Mouse (Mus musculus) spleen, adult 2 months (tissue): ENCODE results near the gene Gm20388. TPM values are rescaled to one million over a fixed set of nuclear protein-coding genes. Genes with fewer than 3 reads are reported as not detected.

Experiments used
- DNase-seq, 2 experiments: peaks; one replicate each; pipeline versions ENCODE4 v3.0.0 to v3.0.0-alpha.2; 2012 to 2021; ENCODE audit warnings: low spot score in 2 of 2, low read depth in 1 of 2
- H3K27ac ChIP-seq: fragments of 200-500 bp; 2 replicates; pipeline ENCODE4 v1.5.1; 2012; ENCODE audit warnings: low read length, inconsistent platforms; ENCODE audit not compliant: insufficient read depth
- H3K27me3 ChIP-seq: fragments of 200-500 bp; 2 replicates; pipeline ENCODE4 v1.6.1; 2012; ENCODE audit warnings: mild to moderate bottlenecking, moderate library complexity, low read length, inconsistent platforms; ENCODE audit not compliant: control insufficient read depth, insufficient read depth
- H3K36me3 ChIP-seq: fragments of 200-500 bp; 2 replicates; pipeline ENCODE4 v1.6.1; 2012; ENCODE audit warnings: mild to moderate bottlenecking, low read length, inconsistent platforms; ENCODE audit not compliant: control insufficient read depth, insufficient read depth
- H3K4me1 ChIP-seq: fragments of 200-500 bp; 2 replicates; pipeline ENCODE4 v1.6.1; 2011; ENCODE audit warnings: inconsistent platforms; ENCODE audit not compliant: control insufficient read depth, insufficient read depth, insufficient read length
- H3K4me3 ChIP-seq: fragments of 200-500 bp; 2 replicates; pipeline ENCODE4 v1.5.1; 2011; ENCODE audit warnings: mild to moderate bottlenecking, inconsistent platforms; ENCODE audit not compliant: insufficient read depth, insufficient read length; ENCODE audit errors: extremely low read depth
- CTCF ChIP-seq: fragments of 200-500 bp; IDR thresholded peaks from 2 replicates; pipeline ENCODE4 v1.5.1; 2011; ENCODE audit warnings: mild to moderate bottlenecking, inconsistent platforms; ENCODE audit not compliant: insufficient read depth, insufficient read length, insufficient replicate concordance; ENCODE audit errors: extremely low read depth
- POLR2A ChIP-seq: fragments of 200-500 bp; IDR thresholded peaks from 2 replicates; pipeline ENCODE4 v1.6.1; 2011; ENCODE audit warnings: low read depth, low read length, inconsistent platforms
- WGBS: fragments of 180-500 bp; shearing (Covaris S2); methylation state at CpG from one replicate; pipeline ENCODE4 v1.1.7; 2018; 5-methylcytosine and 5-hydroxymethylcytosine counted together
- polyA plus RNA-seq: library from polyadenylated mRNA; depleted of rRNA; stranded (reverse); fragments of >200 nt; gene quantifications from 2 replicates; pipeline ENCODE4 v1.2.3, GENCODE M21; 2012

Gene Gm20388
- polyA plus RNA-seq, 1 experiment, result 26.1 TPM

- DNase-seq, result no peak
- Histone ChIP-seq H3K36me3 (no peaks in the 10 kb centered on the region), H3K27ac (no peak overlapping the region), H3K27me3 (no peaks in the 10 kb centered on the region), H3K4me3 (no peak overlapping the region), H3K4me1 (peaks cover 3% of the 10 kb centered on the region; the same call in 1 of the 2 replicates)
- no peak for TF ChIP-seq POLR2A
- WGBS, result 65% methylated on average over 13 of the region's 13 CpGs
Measured at GRCm38 (mm10) chr8:123754538-123755431, 3844.1 kb downstream of the Gm20388 start.

DNA sequence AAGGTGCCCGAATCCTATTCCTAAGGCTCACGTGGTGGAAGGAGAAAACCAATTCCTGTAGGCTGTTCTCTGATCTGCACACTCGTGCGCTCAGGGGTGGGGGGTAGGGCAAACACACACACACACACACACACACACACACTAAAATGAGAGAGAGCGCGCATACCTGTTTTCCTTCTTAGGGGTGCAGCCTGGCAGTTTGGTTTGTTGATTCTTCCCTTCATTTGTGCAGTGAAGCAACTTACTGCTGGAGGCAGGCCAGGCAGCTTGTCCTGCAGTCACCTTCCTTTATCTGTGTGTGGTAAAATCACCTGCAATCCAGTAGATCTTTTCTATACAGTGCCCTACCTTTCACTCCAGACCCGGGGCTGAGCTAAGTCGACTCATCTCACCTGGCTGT, 3846.3 kb downstream of the Gm20388 start:
- WGBS, result 87% methylated on average over 8 of the region's 8 CpGs
- DNase-seq, result no peak
- no peak for TF ChIP-seq POLR2A
- TF ChIP-seq CTCF, result no peak
- no peaks in the 10 kb centered on the region for H3K36me3 ChIP-seq
- no peak overlapping the region for H3K4me3 ChIP-seq
- H3K27me3 ChIP-seq, result no peaks in the 10 kb centered on the region
- no peak overlapping the region for H3K27ac ChIP-seq
- peaks cover 3% of the 10 kb centered on the region; the same call in 1 of the 2 replicates for H3K4me1 ChIP-seq

- Histone ChIP-seq H3K4me1 (no peaks in the 10 kb centered on the region; the same call in 1 of the 2 replicates), H3K36me3 (no peaks in the 10 kb centered on the region), H3K27me3 (0 out of 2 replicates have a peak, but pooled peaks cover 2% of the 10 kb centered on the region), H3K4me3 (no peak overlapping the region), H3K27ac (no peak overlapping the region)
- TF ChIP-seq CTCF (no peak), POLR2A (no peak)
- WGBS, result 54% methylated on average over 1 of the region's 1 CpGs
- no peak for DNase-seq
Measured at GRCm38 (mm10) chr8:123758935-123759334, 3848.3 kb downstream of the Gm20388 start.

- Histone ChIP-seq H3K27ac (no peak overlapping the region), H3K27me3 (0 out of 2 replicates have a peak, but pooled peaks cover 2% of the 10 kb centered on the region), H3K4me1 (no peaks in the 10 kb centered on the region), H3K36me3 (no peaks in the 10 kb centered on the region), H3K4me3 (no peak overlapping the region)
- TF ChIP-seq CTCF (no peak), POLR2A (no peak)
- 53% methylated on average over 10 of the region's 10 CpGs for WGBS
- DNase-seq, result no peak
Measured at GRCm38 (mm10) chr8:123759933-123760332, 3849.3 kb downstream of the Gm20388 start.

GRCm38 (mm10) chr8:123760579-123760978, 3849.9 kb downstream of the Gm20388 start:
- DNase-seq, result no peak
- H3K27me3 ChIP-seq, result 0 out of 2 replicates have a peak, but pooled peaks cover 2% of the 10 kb centered on the region
- H3K4me3 ChIP-seq, result no peak overlapping the region
- 85% methylated on average over 5 of the region's 5 CpGs for WGBS
- no peak overlapping the region for H3K27ac ChIP-seq
- no peak for TF ChIP-seq CTCF
- no peak for TF ChIP-seq POLR2A
- H3K36me3 ChIP-seq, result no peaks in the 10 kb centered on the region
- H3K4me1 ChIP-seq, result no peaks in the 10 kb centered on the region

GRCm38 (mm10) chr8:123761266-123761882, 3850.7 kb downstream of the Gm20388 start:
- TF ChIP-seq CTCF, result no peak
- no peak for TF ChIP-seq POLR2A
- 76% methylated on average over 12 of the region's 12 CpGs for WGBS
- Histone ChIP-seq H3K27ac (no peak overlapping the region), H3K27me3 (0 out of 2 replicates have a peak, but pooled peaks cover 2% of the 10 kb centered on the region), H3K36me3 (no peaks in the 10 kb centered on the region), H3K4me1 (no peaks in the 10 kb centered on the region), H3K4me3 (no peak overlapping the region)
- DNase-seq, result no peak
